Mouse (Mus musculus) midbrain, embryonic 14.5 days (tissue): ENCODE results near the gene Stub1. TPM values are rescaled to one million over a fixed set of nuclear protein-coding genes. Genes with fewer than 3 reads are reported as not detected.

ENCODE experiments used
- ATAC-seq: fragments of 200-750 bp; cut with Nextera tagmentation; 2 replicates; pipeline ENCODE4 v1.8.0; 2017; ENCODE audit warnings: moderate number of reproducible peaks, moderate library complexity; ENCODE audit not compliant: low FRiP score, low TSS enrichment
- DNase-seq: peaks from one replicate; pipeline ENCODE4 v3.0.0-alpha.2; 2015
- H3K27ac ChIP-seq: fragments of 300-500 bp; sonication (generic); replicated peaks from 2 replicates; pipeline ENCODE4 v1.5.1; 2014; ENCODE audit warnings: mild to moderate bottlenecking, low read depth, low read length, moderate library complexity
- H3K27me3 ChIP-seq: fragments of 300-500 bp; sonication (generic); 2 replicates; pipeline ENCODE4 v1.6.1; 2014; ENCODE audit warnings: low read length, control low read depth, mixed read lengths; ENCODE audit not compliant: control insufficient read depth, insufficient read depth
- H3K36me3 ChIP-seq: fragments of 300-500 bp; sonication (generic); 2 replicates; pipeline ENCODE4 v1.6.1; 2014; ENCODE audit warnings: low read length, control low read depth; ENCODE audit not compliant: control insufficient read depth, insufficient read depth
- H3K4me1 ChIP-seq: fragments of 300-500 bp; sonication (generic); 2 replicates; pipeline ENCODE4 v1.6.1; 2014; ENCODE audit warnings: mild to moderate bottlenecking, antibody characterized with exemption, low read length, control low read depth; ENCODE audit not compliant: control insufficient read depth, insufficient read depth
- H3K4me2 ChIP-seq: fragments of 300-500 bp; sonication (generic); 2 replicates; pipeline ENCODE4 v1.6.1; 2014; ENCODE audit warnings: mild to moderate bottlenecking, low read length, moderate library complexity
- H3K4me3 ChIP-seq: fragments of 300-500 bp; sonication (generic); replicated peaks from 2 replicates; pipeline ENCODE4 v1.5.1; 2014; ENCODE audit warnings: low read depth, low read length
- H3K9ac ChIP-seq: fragments of 300-500 bp; sonication (generic); replicated peaks from 2 replicates; pipeline ENCODE4 v1.6.1; 2014; ENCODE audit warnings: mild to moderate bottlenecking, low read length, moderate library complexity
- H3K9me3 ChIP-seq: fragments of 300-500 bp; sonication (generic); 2 replicates; pipeline ENCODE4 v1.6.1; 2016; ENCODE audit warnings: low read length, control low read depth, mixed read lengths; ENCODE audit not compliant: control insufficient read depth
- WGBS: fragments of 180-500 bp; shearing (Covaris S2); extraction: QIAGEN DNeasy Blood & Tissue Kit; methylation state at CpG from one replicate; pipeline ENCODE4 v1.1.7; 2014; 5-methylcytosine and 5-hydroxymethylcytosine counted together
- polyA plus RNA-seq: library from polyadenylated mRNA; unstranded; fragments of >200 nt; fragmentation: Nextera tagmentation; extraction: Ambion mirVana; gene quantifications from 2 replicates; pipeline ENCODE4 v1.2.1, GENCODE M21; 2014

Stub1 gene
- polyA plus RNA-seq, 1 experiment from 2014 or later: 310 TPM

DNA sequence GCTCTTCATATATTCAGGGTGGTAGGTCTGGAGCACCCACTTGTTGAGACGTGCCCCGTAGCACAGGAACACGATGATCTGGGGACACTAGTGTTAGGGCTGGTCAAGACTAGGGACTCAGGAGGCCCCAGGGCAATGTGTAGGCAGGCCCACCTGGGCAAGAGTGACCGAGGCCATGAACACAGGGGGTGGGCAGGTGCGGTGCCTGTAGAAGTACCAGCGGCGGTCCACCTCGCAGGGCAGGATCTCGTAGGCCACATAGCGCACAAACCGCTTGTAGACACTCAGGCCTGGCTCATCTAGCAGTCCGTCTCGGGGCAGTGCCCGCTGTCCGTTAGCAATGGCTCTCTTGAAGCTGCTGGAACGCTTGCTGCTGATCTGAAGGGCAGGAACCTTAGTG lies 2.6 kb upstream of the Stub1 start:
- 94% methylated on average over 16 of the region's 16 CpGs for WGBS
- Histone ChIP-seq H3K4me2 (peak overlapping the region; percentile 75), H3K27ac (no peak overlapping the region), H3K9ac (no peak overlapping the region; the same call in 1 of the 2 replicates), H3K4me3 (no peak overlapping the region), H3K9me3 (no peaks in the 10 kb centered on the region), H3K27me3 (no peaks in the 10 kb centered on the region), H3K36me3 (peaks cover 43% of the 10 kb centered on the region), H3K4me1 (peaks cover 60% of the 10 kb centered on the region)
- ATAC-seq (no peak), DNase-seq (no peak)

DNA sequence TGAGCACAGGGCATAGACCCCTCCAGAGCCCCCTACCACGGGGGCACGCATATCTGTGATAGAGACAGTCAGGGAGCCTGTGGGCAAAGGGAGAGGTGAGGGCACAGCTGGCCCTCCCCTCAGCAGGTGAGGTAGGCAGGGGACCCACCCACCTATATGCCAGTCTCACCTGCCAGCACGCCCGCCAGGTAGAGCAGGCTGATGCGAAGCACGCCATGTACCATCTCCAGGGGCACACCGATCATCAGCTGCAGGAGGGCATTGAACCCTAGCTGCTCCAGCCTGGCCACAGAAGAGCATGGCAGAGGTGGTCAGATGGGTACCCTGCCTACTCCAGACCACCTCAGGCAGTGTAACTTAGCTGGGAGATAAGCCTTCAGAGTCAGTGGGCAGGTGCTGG lies 2.1 kb upstream of the Stub1 start:
- no peak overlapping the region for H3K4me3 ChIP-seq
- H3K4me2 ChIP-seq: peak overlapping the region; percentile 95
- H3K4me1 ChIP-seq: peaks cover 60% of the 10 kb centered on the region
- no peak overlapping the region for H3K27ac ChIP-seq
- H3K36me3 ChIP-seq: peaks cover 43% of the 10 kb centered on the region
- no peak for DNase-seq
- H3K9ac ChIP-seq: no peak overlapping the region
- no peaks in the 10 kb centered on the region for H3K9me3 ChIP-seq
- 95% methylated on average over 7 of the region's 7 CpGs for WGBS
- no peaks in the 10 kb centered on the region for H3K27me3 ChIP-seq
- ATAC-seq: no peak

DNA sequence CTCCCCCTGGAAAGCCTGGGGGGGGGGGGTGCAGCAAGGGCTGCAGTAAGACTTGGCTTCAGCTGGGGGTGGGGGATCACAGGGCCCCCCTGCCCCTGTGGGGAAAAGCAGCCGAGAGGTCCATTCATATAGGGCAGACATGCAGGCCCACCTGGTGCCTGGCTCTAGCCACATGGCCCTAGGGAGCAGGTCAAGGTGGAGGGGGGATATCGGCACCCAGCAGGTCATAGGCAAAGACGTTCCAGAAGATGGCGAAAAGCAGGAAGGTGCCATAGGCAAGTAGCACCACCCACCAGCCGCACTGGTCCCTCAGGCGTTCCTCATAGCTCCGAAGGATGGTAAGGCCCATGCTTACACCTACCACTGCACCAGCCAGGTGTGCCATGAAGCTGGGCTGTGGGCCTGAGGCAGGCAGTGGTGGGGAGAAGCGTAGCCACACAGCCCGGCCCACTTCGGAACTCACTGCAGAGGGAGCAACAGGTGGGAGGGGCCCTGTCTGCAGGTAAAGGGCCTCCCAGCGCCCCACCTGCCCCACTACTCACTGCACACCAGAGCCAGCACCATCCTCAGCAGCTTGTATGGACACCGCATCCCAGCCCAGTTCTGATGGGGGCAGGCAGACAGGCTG lies 1.5 kb upstream of the Stub1 start:
- H3K4me2 ChIP-seq: peak overlapping the region; percentile 95
- peak overlapping the region; percentile 81 for H3K9ac ChIP-seq
- WGBS: 91% methylated on average over 12 of the region's 12 CpGs
- peaks cover 64% of the 10 kb centered on the region for H3K4me1 ChIP-seq
- H3K4me3 ChIP-seq: peak overlapping the region; percentile 82
- DNase-seq (no peak), ATAC-seq (no peak)
- no peak overlapping the region for H3K27ac ChIP-seq
- H3K27me3 ChIP-seq: no peaks in the 10 kb centered on the region
- H3K9me3 ChIP-seq: no peaks in the 10 kb centered on the region
- H3K36me3 ChIP-seq: peaks cover 43% of the 10 kb centered on the region

DNA sequence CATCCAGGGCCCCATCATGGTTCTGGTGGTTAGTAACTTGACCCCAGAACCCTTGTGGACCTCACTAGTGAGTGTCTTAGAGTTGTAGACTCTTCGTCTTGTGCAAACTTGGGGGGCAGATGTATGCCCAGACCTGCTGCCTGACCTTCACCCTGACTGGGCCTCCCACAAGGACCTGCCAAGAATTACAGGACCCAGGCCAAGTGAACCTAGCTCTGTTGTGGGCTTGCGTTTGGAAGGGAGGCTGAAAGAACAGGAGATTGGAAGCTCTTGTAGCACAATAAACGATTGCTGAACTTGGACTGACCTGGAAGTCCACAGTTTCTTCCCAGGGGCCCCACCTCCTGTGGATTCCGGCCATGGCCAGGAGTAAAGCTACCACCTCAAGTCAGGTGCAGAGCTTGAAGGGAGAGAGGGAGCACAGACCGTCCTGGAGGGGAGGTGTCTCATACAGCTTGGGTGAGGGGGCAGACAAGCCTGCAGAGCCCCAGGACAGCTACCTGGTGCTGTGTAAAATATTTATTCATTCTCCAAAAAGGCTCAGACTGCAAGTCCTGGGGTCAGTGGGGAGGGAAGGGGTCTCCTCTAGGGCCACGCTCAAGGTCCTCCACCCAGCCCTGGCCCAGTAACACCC lies 874 bp upstream of the Stub1 start:
- ATAC-seq: no peak
- Histone ChIP-seq H3K27ac (peak overlapping the region; percentile 97; the same call in 1 of the 2 replicates), H3K27me3 (no peaks in the 10 kb centered on the region), H3K4me2 (peak overlapping the region; percentile 95), H3K9ac (peak overlapping the region; percentile 81), H3K4me3 (peak overlapping the region; percentile 82), H3K4me1 (peaks cover 67% of the 10 kb centered on the region), H3K9me3 (no peaks in the 10 kb centered on the region), H3K36me3 (peaks cover 40% of the 10 kb centered on the region)
- no peak for DNase-seq
- WGBS: 64% methylated on average over 6 of the region's 6 CpGs

DNA sequence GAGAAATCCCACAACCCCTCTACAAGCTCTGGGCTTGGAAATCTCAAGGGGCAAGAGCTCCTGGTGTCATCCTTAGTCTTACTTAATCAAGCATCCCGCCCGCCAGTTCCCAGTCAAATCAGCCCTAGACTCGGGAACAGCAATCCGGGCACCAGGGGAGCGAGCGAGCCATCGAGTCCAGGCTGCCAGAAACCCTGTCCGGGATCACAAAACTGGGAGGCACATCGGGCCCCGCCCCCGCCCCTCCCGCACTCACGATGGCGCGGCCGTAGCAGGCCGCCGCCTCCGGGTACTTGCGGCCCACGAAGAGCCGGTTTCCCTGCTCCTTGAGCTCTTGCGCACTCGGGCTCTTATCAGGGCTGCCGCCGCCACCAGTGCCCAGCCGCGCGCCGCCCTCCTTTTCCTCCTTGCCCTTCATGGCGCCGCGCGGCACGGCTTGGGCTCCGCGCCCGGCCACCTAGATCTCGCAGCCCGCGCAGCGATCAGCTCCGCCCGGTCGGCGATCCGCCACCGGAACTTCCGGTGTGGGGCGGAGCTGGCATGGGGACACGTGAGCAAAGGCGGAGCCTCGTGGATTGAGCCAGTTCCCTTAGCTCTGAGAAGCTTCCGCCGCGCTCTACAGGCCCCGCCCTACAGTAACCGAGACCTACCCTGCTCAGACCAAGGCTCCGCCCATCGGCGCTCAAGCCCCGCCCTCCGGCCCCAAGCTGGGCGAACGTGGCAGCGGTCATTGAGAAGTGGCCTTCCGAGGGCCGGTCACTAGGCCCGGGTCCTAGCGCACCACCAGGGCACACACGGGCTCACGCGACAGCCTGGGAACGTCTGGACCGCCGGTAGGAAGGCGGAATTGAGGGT lies 541 bp downstream of the Stub1 start:
- WGBS: under 1% methylated on average over 77 of the region's 77 CpGs
- H3K27ac ChIP-seq: peak overlapping the region; percentile 97
- DNase-seq (peak; percentile 98), ATAC-seq (peak; percentile 92)
- peaks cover 31% of the 10 kb centered on the region for H3K36me3 ChIP-seq
- H3K27me3 ChIP-seq: no peaks in the 10 kb centered on the region
- H3K9ac ChIP-seq: peak overlapping the region; percentile 81
- peaks cover 65% of the 10 kb centered on the region for H3K4me1 ChIP-seq
- peak overlapping the region; percentile 82 for H3K4me3 ChIP-seq
- no peaks in the 10 kb centered on the region for H3K9me3 ChIP-seq
- H3K4me2 ChIP-seq: peak overlapping the region; percentile 95

DNA sequence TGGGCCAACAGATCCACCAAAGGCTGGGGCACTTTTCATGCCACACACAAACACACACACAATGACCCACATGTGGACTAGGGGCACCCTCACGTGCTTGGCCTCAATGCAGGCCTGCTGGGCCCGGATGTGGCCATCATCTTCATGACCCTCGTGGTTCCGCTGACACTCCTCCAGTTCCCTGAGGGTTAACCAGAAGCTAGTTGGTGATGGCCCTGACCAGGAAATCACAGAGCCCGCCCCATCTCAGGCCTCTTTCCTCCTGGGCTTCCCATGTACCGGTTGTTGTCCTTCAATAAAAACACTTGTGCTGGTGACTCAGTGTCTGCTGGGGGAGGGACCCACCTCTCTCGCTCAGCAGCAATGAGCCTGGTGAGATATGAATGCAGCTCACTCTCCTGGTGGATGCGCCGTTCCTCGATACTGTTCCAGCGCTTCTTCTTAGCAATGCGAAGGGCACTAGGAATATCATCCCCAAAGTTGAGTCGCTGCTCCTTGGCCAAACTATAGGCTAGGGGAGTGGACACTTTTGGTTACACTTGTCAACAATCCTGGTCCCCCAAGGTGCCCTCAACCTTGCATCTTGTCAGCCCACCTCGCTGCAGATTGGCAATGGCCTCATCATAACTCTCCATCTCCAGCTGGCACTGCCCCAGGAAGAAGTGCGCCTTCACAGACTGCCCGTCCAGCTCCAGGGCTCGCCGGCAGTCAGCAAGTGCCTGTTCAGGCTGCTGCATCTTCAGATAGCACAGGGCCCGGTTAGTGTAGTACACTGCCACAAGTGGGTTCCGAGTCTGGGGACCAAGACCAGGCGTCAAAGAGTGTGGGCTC lies 1.5 kb downstream of the Stub1 start:
- H3K27me3 ChIP-seq: no peaks in the 10 kb centered on the region
- peak overlapping the region; percentile 81 for H3K9ac ChIP-seq
- H3K36me3 ChIP-seq: peaks cover 41% of the 10 kb centered on the region
- WGBS: 67% methylated on average over 21 of the region's 21 CpGs
- peak overlapping the region; percentile 95 for H3K4me2 ChIP-seq
- H3K4me1 ChIP-seq: peaks cover 55% of the 10 kb centered on the region
- DNase-seq (no peak), ATAC-seq (no peak)
- peak overlapping the region; percentile 97; the same call in 1 of the 2 replicates for H3K27ac ChIP-seq
- no peaks in the 10 kb centered on the region for H3K9me3 ChIP-seq
- H3K4me3 ChIP-seq: peak overlapping the region; percentile 82

DNA sequence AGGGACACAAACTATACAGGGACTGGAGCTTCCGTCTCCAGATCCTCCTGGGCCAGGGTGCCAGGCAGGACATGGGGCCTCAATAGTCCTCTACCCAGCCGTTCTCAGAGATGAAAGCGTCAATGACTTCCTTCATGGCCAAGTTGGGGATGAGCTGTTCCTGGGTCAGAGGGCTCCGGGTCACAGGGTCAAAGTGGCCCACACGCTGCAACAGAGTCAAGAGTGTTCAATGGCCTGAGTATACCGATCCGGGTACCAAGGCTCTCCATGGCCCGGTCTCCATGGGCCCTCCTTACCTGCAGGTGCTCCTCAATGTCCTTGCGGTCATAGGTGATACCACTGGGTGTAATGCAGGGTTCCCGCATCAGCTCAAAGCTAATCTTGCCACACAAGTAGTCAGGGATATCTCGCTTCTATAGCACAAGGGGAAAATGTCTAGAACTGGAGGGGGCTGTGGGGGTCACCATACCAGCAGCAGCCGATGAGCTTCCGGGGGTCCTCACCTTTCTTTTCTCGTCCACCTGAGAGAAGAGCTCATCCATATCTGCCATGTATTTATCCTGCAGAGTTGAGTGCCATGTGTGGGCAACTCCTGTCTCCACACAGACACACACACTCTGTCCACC lies 2.3 kb downstream of the Stub1 start:
- Histone ChIP-seq H3K4me2 (peak overlapping the region; percentile 95), H3K36me3 (peaks cover 48% of the 10 kb centered on the region), H3K4me1 (peaks cover 48% of the 10 kb centered on the region), H3K9me3 (no peaks in the 10 kb centered on the region), H3K27me3 (no peaks in the 10 kb centered on the region), H3K4me3 (peak overlapping the region; percentile 82; the same call in 1 of the 2 replicates), H3K27ac (no peak overlapping the region), H3K9ac (no peak overlapping the region; the same call in 1 of the 2 replicates)
- DNase-seq: no peak
- WGBS: 86% methylated on average over 14 of the region's 14 CpGs
- no peak for ATAC-seq
